ENCODE assay signal across 21 mouse cellular contexts in the genomic region with DNA sequence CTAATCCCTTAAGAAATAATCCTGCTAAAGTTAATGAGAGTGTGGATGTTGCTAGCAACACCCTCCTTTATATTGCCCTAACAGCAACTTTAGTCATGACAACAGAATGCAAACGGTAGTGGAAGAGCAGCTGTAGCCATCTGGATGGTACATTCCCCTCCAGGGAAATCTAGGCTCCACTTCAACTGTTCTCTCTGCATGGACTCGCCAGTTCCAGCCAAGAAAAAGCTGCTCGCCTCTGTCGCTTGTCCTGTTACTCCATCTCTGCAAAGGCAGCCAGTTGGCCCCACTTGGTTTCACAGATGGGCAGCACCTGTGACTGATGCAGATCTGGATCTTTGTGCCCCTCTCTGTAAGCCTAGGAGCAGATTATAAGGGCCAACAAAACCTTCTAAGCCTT. TPM values are rescaled to one million over a fixed set of nuclear protein-coding genes. Genes with fewer than 3 reads are reported as not detected.
DNase-seq lines count a peak whose midpoint lies in the region; ATAC-seq and TF ChIP-seq lines count a peak whose summit lies in the region.
"Had no signal": no experiment of that assay in that cellular context is flagged by ENCODE, and none has a peak within 500 bp of the region (broad histone marks: within the 10 kb centered on the region; RNA-seq: fewer than 3 reads in every experiment).

No protein-coding gene starts in this region.

- H3K27me3 ChIP-seq in embryonic facial prominence, embryonic 14.5 days (replicated peaks; ENCODE audit: control insufficient read depth, insufficient read depth, low read length) = no peaks in the 10 kb centered on the region
- peaks cover 15% of the 10 kb centered on the region for H3K27me3 ChIP-seq in embryonic facial prominence, embryonic 10.5 days (replicated peaks; ENCODE audit: low read depth, poor library complexity, severe bottlenecking)
- H3K27me3 ChIP-seq in kidney, postnatal 0 days (ENCODE audit: insufficient read depth, low read length) = no peaks in the 10 kb centered on the region
- H3K27me3 ChIP-seq: embryonic facial prominence, embryonic 15.5 days; forebrain, embryonic 13.5 days; heart, embryonic 15.5 days; intestine, embryonic 15.5 days had no signal

- no peak overlapping the region for H3K9ac ChIP-seq in embryonic facial prominence, embryonic 14.5 days (ENCODE audit: low read depth, low read length)
- H3K9ac ChIP-seq in kidney, postnatal 0 days (ENCODE audit: low read depth, low read length) = no peak overlapping the region
- H3K9ac ChIP-seq: embryonic facial prominence, embryonic 15.5 days; forebrain, embryonic 13.5 days; heart, embryonic 15.5 days; intestine, embryonic 15.5 days had no signal

- H3K9me3 ChIP-seq in embryonic facial prominence, embryonic 14.5 days (ENCODE audit: control insufficient read depth, low read length) = no peaks in the 10 kb centered on the region
- H3K9me3 ChIP-seq in embryonic facial prominence, embryonic 10.5 days = no peaks in the 10 kb centered on the region
- H3K9me3 ChIP-seq in kidney, postnatal 0 days (replicated peaks; ENCODE audit: low read length) = no peaks in the 10 kb centered on the region
- H3K9me3 ChIP-seq: embryonic facial prominence, embryonic 15.5 days; forebrain, embryonic 13.5 days; heart, embryonic 15.5 days; intestine, embryonic 15.5 days had no signal

- no peak overlapping the region for H3K4me2 ChIP-seq in embryonic facial prominence, embryonic 14.5 days (ENCODE audit: low read depth, low read length)
- H3K4me2 ChIP-seq in kidney, postnatal 0 days (ENCODE audit: low read length) = no peak overlapping the region
- H3K4me2 ChIP-seq: embryonic facial prominence, embryonic 15.5 days; forebrain, embryonic 13.5 days; heart, embryonic 15.5 days; intestine, embryonic 15.5 days had no signal

- H3K4me3 ChIP-seq in embryonic facial prominence, embryonic 14.5 days (ENCODE audit: low read depth, low read length) = no peak overlapping the region
- no peak overlapping the region for H3K4me3 ChIP-seq in embryonic facial prominence, embryonic 10.5 days
- H3K4me3 ChIP-seq in kidney, postnatal 0 days (replicated peaks; ENCODE audit: low read depth, low read length) = no peak overlapping the region
- H3K4me3 ChIP-seq: embryonic facial prominence, embryonic 15.5 days; forebrain, embryonic 13.5 days; heart, embryonic 15.5 days; intestine, embryonic 15.5 days had no signal

- DNase-seq in embryonic facial prominence, embryonic 14.5 days (ENCODE audit: low spot score) = peak; percentile 7
- no peak for DNase-seq in embryonic facial prominence, embryonic 10.5 days (ENCODE audit: low spot score)
- peak; percentile 28 for DNase-seq in kidney, postnatal 0 days (ENCODE audit: low spot score)
- no peak for DNase-seq in kidney, adult 9 months
- DNase-seq in testis, postnatal 14 days (ENCODE audit: low spot score) = peak; percentile 4
- no peak for DNase-seq in testis, postnatal 10 days (ENCODE audit: low spot score)
- DNase-seq in adrenal gland, adult 18-20 months (ENCODE audit: low spot score in 2 of 2) = no peak
- DNase-seq in yolk sac, embryonic 10.5 days (ENCODE audit: low spot score) = no peak
- DNase-seq: adrenal gland, adult 8-10 months; cerebellum, postnatal 36 days; liver had no signal

- no peaks in the 10 kb centered on the region for H3K4me1 ChIP-seq in embryonic facial prominence, embryonic 14.5 days (ENCODE audit: control insufficient read depth, insufficient read depth, low read length)
- no peaks in the 10 kb centered on the region for H3K4me1 ChIP-seq in embryonic facial prominence, embryonic 10.5 days
- H3K4me1 ChIP-seq in kidney, postnatal 0 days (replicated peaks; ENCODE audit: insufficient read depth, low read length) = no peaks in the 10 kb centered on the region
- H3K4me1 ChIP-seq: embryonic facial prominence, embryonic 15.5 days; forebrain, embryonic 13.5 days; heart, embryonic 15.5 days; intestine, embryonic 15.5 days had no signal

- no peaks in the 10 kb centered on the region for H3K36me3 ChIP-seq in embryonic facial prominence, embryonic 14.5 days (ENCODE audit: control insufficient read depth, insufficient read depth, low read length)
- H3K36me3 ChIP-seq in embryonic facial prominence, embryonic 10.5 days (replicated peaks) = no peaks in the 10 kb centered on the region
- no peaks in the 10 kb centered on the region for H3K36me3 ChIP-seq in kidney, postnatal 0 days (ENCODE audit: insufficient read depth, low read length)
- H3K36me3 ChIP-seq: embryonic facial prominence, embryonic 15.5 days; heart, embryonic 15.5 days; intestine, embryonic 15.5 days had no signal

- ATAC-seq in embryonic facial prominence, embryonic 14.5 days (ENCODE audit: low read depth) = no peak
- no peak for ATAC-seq in kidney, postnatal 0 days (replicated peaks; ENCODE audit: low FRiP score, low read depth)
- ATAC-seq: forebrain, embryonic 13.5 days; intestine, embryonic 15.5 days had no signal

- no peak overlapping the region for H3K27ac ChIP-seq in embryonic facial prominence, embryonic 14.5 days (replicated peaks; ENCODE audit: low read depth, low read length)
- H3K27ac ChIP-seq in embryonic facial prominence, embryonic 10.5 days (replicated peaks) = no peak overlapping the region
- no peak overlapping the region for H3K27ac ChIP-seq in kidney, postnatal 0 days
- H3K27ac ChIP-seq: embryonic facial prominence, embryonic 15.5 days; forebrain, embryonic 13.5 days; heart, embryonic 15.5 days; intestine, embryonic 15.5 days had no signal

- no peak for TF ChIP-seq CTCF in kidney, postnatal 0 days (IDR thresholded peaks at IDR 0.05; ENCODE audit: low read depth)

- WGBS in embryonic facial prominence, embryonic 14.5 days = 60% methylated on average over 4 of the region's 4 CpGs
- WGBS in embryonic facial prominence, embryonic 10.5 days = 59% methylated on average over 4 of the region's 4 CpGs
- 71% methylated on average over 4 of the region's 4 CpGs for WGBS in kidney, postnatal 0 days

RNA-seq across cellular contexts. Expression of gene 4933428M09Rik, which starts 45.0 kb away (rescaled TPM):
- not detected in 2 replicates for polyA plus RNA-seq in embryonic facial prominence, embryonic 14.5 days (2014; fragmentation: Nextera tagmentation; extraction: Ambion mirVana)
- polyA plus RNA-seq in embryonic facial prominence, embryonic 10.5 days (2016; fragmentation: Nextera tagmentation; extraction: Ambion mirVana) = 0.24 TPM in 1 of 2 replicates, not detected in the other
- not detected in 2 replicates for polyA plus RNA-seq in kidney, postnatal 0 days (2015; fragmentation: Nextera tagmentation; extraction: Ambion mirVana)
- total RNA-seq in adrenal gland, adult 18-20 months (2021) = not detected
- total RNA-seq: adrenal gland, adult 8-10 months; gastrocnemius, adult 8-10 months; layer of hippocampus, adult 18-20 months; megakaryocyte progenitor cell, adult 5-6 weeks; monocyte, adult 5-6 weeks; neutrophil, adult 5-6 weeks had no signal
- polyA plus RNA-seq: embryonic facial prominence, embryonic 15.5 days; forebrain, embryonic 13.5 days; heart, embryonic 15.5 days; intestine, embryonic 15.5 days; urinary bladder, adult 2 months had no signal

RNA-seq across cellular contexts. Expression of gene 4930513O06Rik, which starts 48.0 kb away (rescaled TPM):
- not detected in 2 replicates for polyA plus RNA-seq in embryonic facial prominence, embryonic 14.5 days (2014; fragmentation: Nextera tagmentation; extraction: Ambion mirVana)
- polyA plus RNA-seq in embryonic facial prominence, embryonic 10.5 days (2016; fragmentation: Nextera tagmentation; extraction: Ambion mirVana) = not detected in 2 replicates
- polyA plus RNA-seq in kidney, postnatal 0 days (2015; fragmentation: Nextera tagmentation; extraction: Ambion mirVana) = not detected in 2 replicates
- total RNA-seq in adrenal gland, adult 18-20 months (2021) = not detected
- total RNA-seq: adrenal gland, adult 8-10 months; gastrocnemius, adult 8-10 months; layer of hippocampus, adult 18-20 months; megakaryocyte progenitor cell, adult 5-6 weeks; neutrophil, adult 5-6 weeks had no signal
- polyA plus RNA-seq: embryonic facial prominence, embryonic 15.5 days; forebrain, embryonic 13.5 days; heart, embryonic 15.5 days; intestine, embryonic 15.5 days; urinary bladder, adult 2 months had no signal

RNA-seq across cellular contexts. Expression of gene Serpina7, which starts 49.0 kb away (rescaled TPM):
- polyA plus RNA-seq in embryonic facial prominence, embryonic 14.5 days (2014; fragmentation: Nextera tagmentation; extraction: Ambion mirVana) = not detected in 2 replicates
- polyA plus RNA-seq in embryonic facial prominence, embryonic 10.5 days (2016; fragmentation: Nextera tagmentation; extraction: Ambion mirVana) = 0.13 and 0.17 TPM in 2 replicates
- 0.13 and 0.33 TPM in 2 replicates for polyA plus RNA-seq in kidney, postnatal 0 days (2015; fragmentation: Nextera tagmentation; extraction: Ambion mirVana)
- total RNA-seq in adrenal gland, adult 18-20 months (2021) = not detected
- total RNA-seq: adrenal gland, adult 8-10 months; gastrocnemius, adult 8-10 months; layer of hippocampus, adult 18-20 months; megakaryocyte progenitor cell, adult 5-6 weeks; monocyte, adult 5-6 weeks; neutrophil, adult 5-6 weeks had no signal
- polyA plus RNA-seq: forebrain, embryonic 13.5 days; heart, embryonic 15.5 days; intestine, embryonic 15.5 days had no signal

Comparison
In these comparisons a context has a peak if more than half of its experiments do, and no peak if none do; other contexts are left out.
1. DNase-seq: peak in embryonic facial prominence, embryonic 14.5 days (single experiment), kidney, postnatal 0 days (single experiment) and testis, postnatal 14 days (single experiment); none in embryonic facial prominence, embryonic 10.5 days (single experiment), kidney, adult 9 months (single experiment), testis, postnatal 10 days (single experiment), adrenal gland, adult 18-20 months (0 of 2) and yolk sac, embryonic 10.5 days (single experiment).